Mouse (Mus musculus) erythroblast, embryonic 14.5 days (primary cell): ENCODE results near the gene Thbs3.

Experiments used
- GATA1 ChIP-seq: IDR thresholded peaks from 2 replicates; pipeline ENCODE4 v1.6.1; 2012; ENCODE audit warnings: low read length, inconsistent platforms, mixed read lengths
- TAL1 ChIP-seq: IDR thresholded peaks from 3 replicates; pipeline ENCODE4 v1.6.1; 2012; ENCODE audit warnings: low read length, inconsistent platforms, mixed read lengths

DNA sequence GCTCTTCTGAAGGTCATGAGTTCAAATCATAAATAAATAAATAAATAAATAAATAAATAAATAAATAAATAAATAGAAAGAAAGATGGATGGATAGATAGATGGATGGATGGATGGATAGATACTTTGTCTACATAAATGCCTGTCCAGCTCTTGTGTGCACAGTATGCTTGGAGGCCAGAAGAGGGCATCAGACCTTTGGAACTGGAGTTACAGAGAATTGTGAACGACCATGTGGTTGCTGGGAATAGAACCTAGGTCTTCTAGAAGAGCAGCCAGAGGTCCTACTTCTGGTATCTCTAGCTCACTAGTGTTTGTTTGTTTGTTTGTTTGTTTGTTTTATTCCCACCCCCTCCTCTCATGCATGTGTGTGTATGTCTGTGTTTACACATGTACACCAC is 21.6 kb upstream of the Thbs3 start:
- TF ChIP-seq TAL1 (no peak), GATA1 (no peak)
